Mouse (Mus musculus): Measurements from ENCODE around the gene Zbtb20.

DNA sequence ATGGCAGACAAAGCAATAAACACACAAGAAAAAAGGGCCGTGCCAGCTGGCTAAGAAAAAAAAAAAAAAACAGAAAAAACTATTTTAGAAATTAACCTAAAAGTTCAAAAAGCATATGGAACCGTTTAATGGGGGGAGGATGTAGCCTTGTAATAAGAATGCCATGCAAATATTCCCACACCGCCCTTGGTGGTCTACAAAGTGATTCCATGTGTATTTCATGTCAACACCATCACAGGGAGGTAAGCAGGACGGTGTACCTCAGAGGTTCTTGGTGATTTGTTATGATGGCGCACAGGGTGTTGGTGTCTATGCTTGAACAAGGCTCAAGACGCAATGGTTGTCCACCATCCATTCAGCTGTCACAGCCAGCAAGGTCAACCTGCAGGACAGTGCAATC lies 741.7 kb downstream of the Zbtb20 start:
- no peak for TF ChIP-seq TAL1 (IDR thresholded peaks at IDR 0.05; ENCODE audit: low read length)
- TF ChIP-seq GATA1 (IDR thresholded peaks at IDR 0.05; ENCODE audit: low read length), result no peak

All from erythroblast, embryonic 14.5 days (primary cell).